ENCODE assay signal across 22 mouse cellular contexts in the genomic region with DNA sequence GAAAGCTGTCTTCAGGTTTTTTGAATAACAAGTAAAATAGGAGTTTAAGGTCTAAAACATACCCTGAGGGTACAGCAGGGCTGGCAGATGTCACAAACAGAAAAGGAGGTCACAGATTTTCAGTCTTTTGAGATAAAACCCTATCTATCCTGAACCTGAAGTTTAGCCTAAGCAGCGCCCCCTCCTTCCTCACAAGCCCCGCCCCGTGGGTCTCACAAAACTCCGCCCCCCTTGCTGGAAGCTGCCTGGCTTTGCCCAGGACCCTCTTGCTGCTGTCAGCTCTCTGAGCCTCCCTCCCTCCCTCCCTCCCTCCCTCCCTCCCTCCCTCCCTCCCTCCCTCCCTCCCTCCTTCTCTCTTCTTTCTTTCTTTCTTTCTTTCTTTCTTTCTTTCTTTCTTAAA. TPM values are rescaled to one million over a fixed set of nuclear protein-coding genes. Genes with fewer than 3 reads are reported as not detected.
A peak's percentile ranks its signal among the peaks of the same experiment; 100 is the strongest.
DNase-seq lines count a peak whose midpoint lies in the region; ATAC-seq and TF ChIP-seq lines count a peak whose summit lies in the region.
"Had no signal": no experiment of that assay in that cellular context is flagged by ENCODE, and none has a peak within 500 bp of the region (broad histone marks: within the 10 kb centered on the region; RNA-seq: fewer than 3 reads in every experiment).

No protein-coding gene starts in this region.

- WGBS in lung, embryonic 14.5 days, result 29% methylated on average over 4 of the region's 4 CpGs
- WGBS in embryonic facial prominence, embryonic 11.5 days, result 9% methylated on average over 4 of the region's 4 CpGs

- H3K4me2 ChIP-seq in lung, embryonic 14.5 days, result no peak overlapping the region
- no peak overlapping the region for H3K4me2 ChIP-seq in embryonic facial prominence, embryonic 11.5 days (ENCODE audit: low read depth, low read length)
- H3K4me2 ChIP-seq: heart, embryonic 13.5 days; hindbrain, embryonic 12.5 days; liver, embryonic 11.5 days; midbrain, embryonic 12.5 days had no signal

- H3K36me3 ChIP-seq in lung, embryonic 14.5 days (ENCODE audit: insufficient read depth), result no peaks in the 10 kb centered on the region
- H3K36me3 ChIP-seq in embryonic facial prominence, embryonic 11.5 days (replicated peaks; ENCODE audit: control insufficient read depth, insufficient read depth, low read depth, low read length), result no peaks in the 10 kb centered on the region
- H3K36me3 ChIP-seq: heart, embryonic 13.5 days; hindbrain, embryonic 12.5 days had no signal

- H3K9me3 ChIP-seq in lung, embryonic 14.5 days (ENCODE audit: low read depth, low read length), result no peaks in the 10 kb centered on the region
- H3K9me3 ChIP-seq in embryonic facial prominence, embryonic 11.5 days (replicated peaks; ENCODE audit: control insufficient read depth, low read length), result no peaks in the 10 kb centered on the region
- H3K9me3 ChIP-seq: heart, embryonic 13.5 days; hindbrain, embryonic 12.5 days; midbrain, embryonic 12.5 days had no signal

- DNase-seq in lung, embryonic 14.5 days, result peak; percentile 45
- no peak for DNase-seq in lung, postnatal 10 days
- peak; percentile 63 for DNase-seq in embryonic facial prominence, embryonic 11.5 days (ENCODE audit: low spot score)
- DNase-seq in thymus, postnatal 0 days (ENCODE audit: low spot score), result peak; percentile 72
- no peak for DNase-seq in layer of hippocampus, adult 8-10 months (ENCODE audit: low spot score in 2 of 2)
- no peak for DNase-seq in adrenal gland, adult (ENCODE audit: inconsistent age in 2 of 2, low spot score in 1 of 2)
- DNase-seq: adrenal gland, postnatal 14 days; cerebellum, adult 9-10 months; gastrocnemius, postnatal 14 days; heart, adult 18-20 months; heart, postnatal 14 days; kidney, adult 18-20 months; kidney, postnatal 10 days; layer of hippocampus, postnatal 36 days; lung, adult 18-20 months; right cerebral cortex, postnatal 25 days had no signal

- H3K4me1 ChIP-seq in lung, embryonic 14.5 days (ENCODE audit: insufficient read depth), result peaks cover 15% of the 10 kb centered on the region
- H3K4me1 ChIP-seq in embryonic facial prominence, embryonic 11.5 days (ENCODE audit: control insufficient read depth, insufficient read depth, low read length), result peaks cover 3% of the 10 kb centered on the region; the same call in 1 of the 2 replicates

- H3K27ac ChIP-seq in lung, embryonic 14.5 days (ENCODE audit: low read depth), result no peak overlapping the region
- H3K27ac ChIP-seq in embryonic facial prominence, embryonic 11.5 days (replicated peaks; ENCODE audit: low read depth, low read length), result no peak overlapping the region
- H3K27ac ChIP-seq: heart, embryonic 13.5 days; hindbrain, embryonic 12.5 days; midbrain, embryonic 12.5 days had no signal

- ATAC-seq in lung, embryonic 14.5 days (ENCODE audit: insufficient read depth), result no peak
- no peak for ATAC-seq in embryonic facial prominence, embryonic 11.5 days (replicated peaks; ENCODE audit: insufficient number of reproducible peaks, low FRiP score, low TSS enrichment, low read depth)
- ATAC-seq in CD4-positive, CD25-positive, alpha-beta regulatory T cell, adult 4 months, result no peak
- ATAC-seq: forebrain, embryonic 16.5 days had no signal

- H3K27me3 ChIP-seq in lung, embryonic 14.5 days (ENCODE audit: insufficient read depth, low read length), result no peaks in the 10 kb centered on the region
- H3K27me3 ChIP-seq in embryonic facial prominence, embryonic 11.5 days (ENCODE audit: control insufficient read depth, insufficient read depth, low read length), result no peaks in the 10 kb centered on the region
- H3K27me3 ChIP-seq: heart, embryonic 13.5 days had no signal

- no peak for TF ChIP-seq CTCF in lung, embryonic 14.5 days (IDR thresholded peaks at IDR 0.05; ENCODE audit: low read depth)

- H3K9ac ChIP-seq in lung, embryonic 14.5 days, result no peak overlapping the region
- H3K9ac ChIP-seq in embryonic facial prominence, embryonic 11.5 days (replicated peaks; ENCODE audit: low read length), result no peak overlapping the region
- H3K9ac ChIP-seq: heart, embryonic 13.5 days; hindbrain, embryonic 12.5 days; midbrain, embryonic 12.5 days had no signal

- no peak overlapping the region for H3K4me3 ChIP-seq in lung, embryonic 14.5 days (ENCODE audit: low read depth, low read length)
- no peak overlapping the region for H3K4me3 ChIP-seq in embryonic facial prominence, embryonic 11.5 days (ENCODE audit: low read depth, low read length)
- H3K4me3 ChIP-seq: heart, embryonic 13.5 days; hindbrain, embryonic 12.5 days; midbrain, embryonic 12.5 days had no signal

RNA-seq across cellular contexts. Expression of gene Lef1, which starts 31.3 kb away (rescaled TPM):
- polyA plus RNA-seq in lung, embryonic 14.5 days (2014; fragmentation: Nextera tagmentation; extraction: Ambion mirVana), result 31.6 and 32.7 TPM in 2 replicates
- 73.9 and 87.2 TPM in 2 replicates for polyA plus RNA-seq in embryonic facial prominence, embryonic 11.5 days (2014; fragmentation: Nextera tagmentation; extraction: Ambion mirVana)
- 284 and 306 TPM in 2 replicates for polyA plus RNA-seq in thymus, postnatal 0 days (2015; fragmentation: Nextera tagmentation; extraction: Ambion mirVana)
- polyA plus RNA-seq in CD4-positive, CD25-positive, alpha-beta regulatory T cell, adult 4 months (2017; shearing (Covaris generic)), result 100 to 1,000 TPM; 208 to 272 TPM
- 10 to 100 TPM in 1 of 4 experiments, 1 to 10 TPM in 3; 6.0 to 10.8 (median 6.5) TPM for total RNA-seq in layer of hippocampus, adult 8-10 months (2022)

Comparison
In these comparisons a context has a peak if more than half of its experiments do, and no peak if none do; other contexts are left out.
1. DNase-seq: peak in lung, embryonic 14.5 days (single experiment), embryonic facial prominence, embryonic 11.5 days (single experiment) and thymus, postnatal 0 days (single experiment); none in lung, postnatal 10 days (single experiment), layer of hippocampus, adult 8-10 months (0 of 2) and adrenal gland, adult (0 of 2).